Mouse (Mus musculus): ENCODE data around the gene Zfp654.
A peak's percentile ranks its signal among the peaks of the same experiment; 100 is the strongest.

Gene Zfp654

DNA sequence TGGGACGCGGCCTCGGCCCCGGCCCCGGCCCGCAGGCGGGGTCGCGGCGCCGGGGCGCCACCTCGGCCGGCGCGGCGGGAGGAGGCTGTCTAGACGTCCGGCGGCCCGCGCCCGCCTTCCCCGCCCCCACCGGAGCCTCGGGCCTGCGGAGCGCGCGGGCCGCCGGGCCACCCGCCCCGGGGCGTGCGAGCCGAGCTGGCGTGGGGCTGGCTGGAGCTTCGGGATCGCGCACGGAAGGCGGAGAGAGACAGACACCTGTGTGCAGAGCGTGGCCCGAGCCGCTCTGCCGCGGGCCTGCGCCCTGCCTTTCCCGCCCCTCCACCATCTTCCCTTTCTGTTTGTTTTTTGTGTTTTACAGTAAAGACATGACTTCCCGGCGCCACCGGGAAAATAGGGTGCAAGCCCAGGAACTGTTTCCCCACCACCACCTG, 1.0 kb upstream of the Zfp654 start:
- DNase-seq (ENCODE audit: low read depth) = peak; percentile 59

- DNase-seq (ENCODE audit: low read depth) = no peak
These were observed 328 bp downstream of the Zfp654 start for GRCm38 (mm10) chr16:64851085-64851562.

DNA sequence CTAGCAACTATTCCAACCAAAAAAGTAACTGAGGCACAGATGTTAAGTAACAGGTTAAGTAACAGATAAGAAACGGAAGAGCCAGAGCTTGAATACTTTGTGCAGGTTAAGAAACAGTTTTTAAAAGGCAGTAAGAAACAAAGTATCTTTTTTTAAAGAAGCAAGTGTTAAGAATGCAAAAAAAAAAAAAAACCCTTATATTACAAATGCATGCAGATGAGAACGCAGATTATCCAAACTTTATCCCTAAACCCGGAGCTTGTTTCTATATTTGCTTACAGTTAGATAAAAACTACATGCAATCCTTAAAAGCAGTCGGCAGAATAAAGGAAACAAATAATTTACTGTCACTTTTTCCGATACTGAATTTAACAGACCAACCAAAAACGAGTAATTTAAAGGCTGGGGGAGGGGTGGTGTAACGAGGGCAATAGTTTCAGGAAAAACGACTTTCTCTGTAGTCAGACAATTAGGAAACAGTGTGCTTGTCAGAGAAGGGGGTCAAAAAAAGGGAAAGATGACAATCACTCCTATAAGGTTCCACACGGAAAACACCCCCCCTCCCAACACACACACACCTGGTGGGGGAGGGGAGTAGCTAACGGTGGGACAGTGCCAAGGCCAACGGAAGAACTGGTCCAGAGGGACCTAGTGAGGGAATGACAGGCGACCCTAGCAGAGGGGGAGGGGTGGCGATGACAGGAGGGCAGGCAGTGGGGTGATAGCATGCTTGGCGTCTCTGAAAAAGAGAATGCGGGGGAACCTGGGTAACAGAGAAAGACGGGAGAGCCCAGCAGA, 966 bp downstream of the Zfp654 start:
- peak; percentile 53 for DNase-seq (ENCODE audit: low read depth)

DNA sequence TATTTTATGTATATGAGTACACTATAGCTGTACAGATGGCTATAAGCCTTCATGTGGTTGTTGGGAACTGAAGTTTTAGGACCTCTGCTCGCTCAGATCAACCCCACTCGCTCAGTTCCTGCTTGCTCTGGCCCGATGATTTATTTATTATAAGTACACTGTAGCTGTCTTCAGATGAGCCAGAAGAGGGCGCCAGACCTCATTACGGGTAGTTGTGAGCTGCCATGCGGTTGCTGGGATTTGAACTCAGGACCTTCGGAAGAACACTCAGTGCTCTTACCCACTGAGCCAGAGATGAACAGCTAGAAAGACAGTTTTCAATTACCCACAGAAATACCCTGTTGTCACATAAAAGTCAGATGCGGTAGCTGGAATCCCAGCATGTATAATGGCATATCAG, 5.5 kb downstream of the Zfp654 start:
- peak; percentile 67 for DNase-seq (ENCODE audit: low read depth)

GRCm38 (mm10) chr16:64842374-64842729, 9.1 kb downstream of the Zfp654 start:
- DNase-seq (ENCODE audit: low read depth) = no peak

DNA sequence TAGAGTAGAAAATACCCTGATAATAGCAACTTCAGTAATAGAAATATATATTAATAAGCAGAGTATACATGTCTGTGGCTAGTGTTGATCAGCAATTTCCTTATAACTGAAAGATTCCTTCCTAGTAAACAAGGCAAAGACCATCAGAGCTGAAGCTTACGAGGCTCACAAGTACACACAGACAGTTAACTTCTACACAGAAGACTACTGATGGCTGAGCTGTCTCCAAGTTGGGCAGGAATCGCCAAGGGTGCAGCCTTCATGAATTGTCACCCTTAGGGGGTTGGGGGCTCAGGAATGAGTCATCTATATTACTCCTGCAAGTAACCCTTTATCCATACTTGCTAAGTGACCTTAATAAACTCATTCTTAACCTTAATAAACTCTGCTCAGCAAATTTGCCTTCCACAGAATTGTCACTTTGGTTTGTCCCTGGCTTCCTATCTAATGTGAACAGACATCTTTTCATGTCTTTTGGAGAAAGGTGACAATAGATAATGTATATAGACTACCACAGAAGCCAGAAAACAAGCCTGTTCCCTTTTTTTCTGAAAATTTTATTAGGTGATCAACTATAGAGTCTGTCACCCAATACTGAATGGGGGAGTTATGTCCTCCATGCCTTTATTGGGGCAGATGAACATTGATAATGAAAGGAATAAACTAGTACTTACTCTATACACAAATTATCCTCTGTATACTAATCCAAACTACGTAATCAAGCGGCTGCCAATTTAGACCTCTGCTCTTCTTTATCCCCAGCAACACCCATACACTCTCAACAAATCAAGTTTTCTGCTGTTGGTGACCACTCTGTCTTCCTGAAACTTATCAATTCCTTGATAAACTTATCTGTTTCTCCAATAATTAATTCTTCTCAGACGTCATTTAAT, 9.7 kb downstream of the Zfp654 start:
- DNase-seq (ENCODE audit: low read depth) = no peak

DNA sequence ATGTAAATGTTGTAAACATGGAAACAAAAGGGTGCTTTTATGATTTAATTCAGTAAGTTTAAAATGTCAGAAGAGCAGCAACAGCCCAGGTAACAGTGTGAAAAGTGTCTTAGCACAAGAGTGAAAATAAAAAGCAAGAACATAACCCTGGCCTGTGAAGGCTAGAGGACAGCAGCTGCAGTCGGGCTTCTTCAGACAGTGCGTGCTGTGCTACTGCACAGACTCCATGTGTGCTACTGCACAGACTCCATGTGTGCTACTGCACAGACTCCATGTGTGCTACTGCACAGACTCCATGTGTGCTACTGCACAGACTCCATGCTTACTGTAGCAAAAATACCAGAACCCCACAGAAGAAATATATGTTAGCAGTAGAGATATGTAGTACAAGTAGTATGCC, 14.7 kb downstream of the Zfp654 start:
- no peak for DNase-seq (ENCODE audit: low read depth)

DNA sequence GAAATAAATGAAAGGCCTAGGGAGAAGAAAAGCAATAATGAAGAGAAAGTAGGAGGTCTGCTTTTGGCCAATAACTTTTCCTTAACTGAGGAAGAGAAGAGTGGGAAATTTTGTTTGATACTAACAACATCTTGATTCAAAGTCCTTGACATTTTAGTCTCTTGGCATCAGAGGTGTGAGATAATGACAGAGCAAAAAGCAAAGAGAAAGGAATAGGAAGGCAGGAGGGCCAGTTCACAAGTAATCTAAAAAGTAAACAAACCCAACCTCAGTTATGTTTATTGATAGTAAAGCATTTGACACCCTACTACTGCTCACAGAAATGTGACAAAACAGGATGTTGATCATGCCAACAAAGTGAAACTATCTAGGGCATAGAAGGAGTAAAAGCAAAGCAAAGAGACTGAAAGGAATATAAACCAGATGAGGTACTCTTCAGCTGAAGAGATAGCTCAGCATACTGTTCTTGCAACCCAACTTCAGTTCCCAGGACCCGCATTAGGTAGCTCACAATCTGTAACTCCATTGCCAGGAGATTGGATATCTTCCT, 15.4 kb downstream of the Zfp654 start:
- peak; percentile 70 for DNase-seq (ENCODE audit: low read depth)

- no peak for DNase-seq (ENCODE audit: low read depth)
These were observed 21.2 kb downstream of the Zfp654 start for GRCm38 (mm10) chr16:64830291-64830690.

DNA sequence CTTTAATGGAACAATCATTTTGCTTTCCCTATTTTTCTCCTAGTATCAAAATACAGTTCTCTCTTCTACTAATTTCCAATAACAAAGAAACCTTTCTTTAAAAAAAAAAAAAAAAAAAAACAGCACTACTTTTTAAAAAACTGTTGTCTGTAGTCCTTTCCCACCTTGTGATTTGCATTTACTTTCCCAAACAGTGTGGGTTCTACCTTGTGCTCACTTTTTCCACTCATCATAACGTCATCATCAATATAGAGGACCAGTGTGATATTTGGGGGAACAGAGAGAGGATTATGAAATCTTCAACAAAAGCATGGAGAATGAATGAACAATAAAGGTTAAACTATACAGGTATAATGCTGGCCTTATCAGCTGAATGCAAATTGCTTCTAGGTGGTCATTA, 27.0 kb downstream of the Zfp654 start:
- DNase-seq (ENCODE audit: low read depth) = peak; percentile 41

- peak; percentile 26 for DNase-seq (ENCODE audit: low read depth)
These were observed 27.6 kb downstream of the Zfp654 start for GRCm38 (mm10) chr16:64823890-64824289.

- DNase-seq (ENCODE audit: low read depth) = no peak
These were observed 34.2 kb downstream of the Zfp654 start for GRCm38 (mm10) chr16:64817094-64817765.

- no peak for DNase-seq (ENCODE audit: low read depth)
These were observed 48.4 kb downstream of the Zfp654 start for GRCm38 (mm10) chr16:64803041-64803440.

DNA sequence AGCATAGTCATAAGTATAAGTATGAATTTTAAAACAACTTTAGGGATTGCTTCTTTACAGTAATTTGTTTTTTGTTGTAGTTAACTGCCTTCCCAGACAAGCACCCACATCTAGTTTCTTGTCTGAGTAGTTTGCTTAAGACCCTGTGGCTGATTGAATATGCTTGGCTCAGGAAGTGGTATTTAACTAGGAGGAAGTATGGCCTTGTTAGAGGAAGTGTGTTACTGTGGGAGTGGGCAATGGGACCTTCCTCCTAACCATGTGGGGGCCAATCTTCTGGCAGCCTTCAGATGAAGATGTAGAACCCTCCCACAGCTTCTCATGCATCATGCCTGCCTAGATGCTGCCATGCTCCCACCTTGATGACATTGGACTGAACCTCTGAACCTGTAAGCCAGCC, 49.8 kb downstream of the Zfp654 start:
- peak; percentile 16 for DNase-seq (ENCODE audit: low read depth)

- DNase-seq (ENCODE audit: low read depth) = peak; percentile 59
These were observed 51.1 kb downstream of the Zfp654 start for GRCm38 (mm10) chr16:64800393-64800792.

DNA sequence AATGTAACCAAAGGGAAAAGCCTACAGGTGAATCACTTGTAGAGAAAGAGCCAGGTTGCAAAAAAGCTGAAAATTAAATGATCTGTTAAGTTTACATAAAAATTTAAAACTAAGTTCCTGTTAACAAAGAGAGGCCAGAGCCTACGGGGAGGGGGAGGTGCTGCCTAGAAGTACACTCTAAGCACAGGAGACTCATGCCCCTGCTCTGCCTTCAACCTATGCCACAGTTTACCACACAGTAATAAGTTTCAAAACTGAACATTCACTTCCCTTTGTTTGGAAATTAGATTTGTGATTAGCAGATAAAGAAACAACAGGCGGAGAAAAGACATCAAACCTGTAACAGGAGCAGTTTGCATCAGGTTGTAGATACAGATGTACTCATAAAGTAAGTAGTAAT, 56.6 kb downstream of the Zfp654 start:
- DNase-seq (ENCODE audit: low read depth) = no peak

DNA sequence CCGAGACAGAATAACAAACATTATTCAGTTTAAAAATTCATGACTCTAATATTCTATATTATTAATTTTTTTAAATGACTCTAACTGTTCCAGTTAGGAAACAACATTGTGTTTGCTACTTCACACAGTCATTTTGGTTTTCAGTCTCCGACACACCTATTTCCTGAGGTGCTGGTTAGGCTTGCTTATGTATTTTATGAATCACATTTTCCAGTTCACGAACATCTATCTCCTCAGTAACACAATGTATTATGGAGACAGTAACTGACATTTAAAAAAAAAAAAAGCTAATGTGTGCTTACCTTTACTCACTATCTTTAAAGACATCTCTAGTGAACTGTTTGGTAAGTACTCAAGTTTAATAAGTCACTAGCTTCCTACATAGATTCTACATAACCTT, 61.7 kb downstream of the Zfp654 start:
- peak; percentile 39 for DNase-seq (ENCODE audit: low read depth)

DNA sequence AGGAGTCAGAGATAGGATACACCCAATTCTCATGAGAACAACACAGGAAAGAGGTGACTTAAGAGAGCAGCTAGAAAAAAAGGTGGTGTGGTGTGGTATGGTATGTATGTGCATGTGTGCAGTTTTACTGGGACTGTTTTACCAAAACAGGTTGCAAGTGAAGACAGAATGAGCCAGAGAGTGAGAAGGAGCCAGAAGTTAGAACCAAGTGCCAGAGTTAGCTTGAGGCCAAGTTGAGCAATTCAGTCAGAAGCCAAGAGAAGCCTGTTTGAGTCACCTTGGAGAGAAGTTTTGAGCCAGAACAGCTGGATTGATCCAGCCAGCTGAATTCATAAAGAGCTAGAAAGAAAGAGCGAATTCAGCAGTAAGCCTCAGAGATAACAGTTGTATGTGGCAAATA, 75.9 kb downstream of the Zfp654 start:
- DNase-seq (ENCODE audit: low read depth) = no peak

DNA sequence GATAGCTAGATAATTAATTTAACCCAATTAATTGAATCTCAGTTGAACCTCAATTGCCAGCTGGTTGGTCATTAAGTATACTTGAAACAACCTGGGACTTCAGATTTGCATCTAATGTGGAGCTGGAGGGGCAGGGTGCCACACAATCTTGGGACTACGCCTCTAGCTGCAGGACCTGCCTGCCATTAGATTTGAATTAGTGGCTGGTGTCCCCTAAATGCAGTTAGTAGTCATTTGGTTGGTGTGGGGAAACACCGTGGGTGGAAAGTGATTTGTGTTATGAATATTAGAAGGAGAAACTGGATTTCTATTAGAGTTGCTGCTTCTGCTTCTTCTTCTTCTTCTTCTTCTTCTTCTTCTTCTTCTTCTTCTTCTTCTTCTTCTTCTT, 80.0 kb downstream of the Zfp654 start:
- DNase-seq (ENCODE audit: low read depth) = no peak

DNA sequence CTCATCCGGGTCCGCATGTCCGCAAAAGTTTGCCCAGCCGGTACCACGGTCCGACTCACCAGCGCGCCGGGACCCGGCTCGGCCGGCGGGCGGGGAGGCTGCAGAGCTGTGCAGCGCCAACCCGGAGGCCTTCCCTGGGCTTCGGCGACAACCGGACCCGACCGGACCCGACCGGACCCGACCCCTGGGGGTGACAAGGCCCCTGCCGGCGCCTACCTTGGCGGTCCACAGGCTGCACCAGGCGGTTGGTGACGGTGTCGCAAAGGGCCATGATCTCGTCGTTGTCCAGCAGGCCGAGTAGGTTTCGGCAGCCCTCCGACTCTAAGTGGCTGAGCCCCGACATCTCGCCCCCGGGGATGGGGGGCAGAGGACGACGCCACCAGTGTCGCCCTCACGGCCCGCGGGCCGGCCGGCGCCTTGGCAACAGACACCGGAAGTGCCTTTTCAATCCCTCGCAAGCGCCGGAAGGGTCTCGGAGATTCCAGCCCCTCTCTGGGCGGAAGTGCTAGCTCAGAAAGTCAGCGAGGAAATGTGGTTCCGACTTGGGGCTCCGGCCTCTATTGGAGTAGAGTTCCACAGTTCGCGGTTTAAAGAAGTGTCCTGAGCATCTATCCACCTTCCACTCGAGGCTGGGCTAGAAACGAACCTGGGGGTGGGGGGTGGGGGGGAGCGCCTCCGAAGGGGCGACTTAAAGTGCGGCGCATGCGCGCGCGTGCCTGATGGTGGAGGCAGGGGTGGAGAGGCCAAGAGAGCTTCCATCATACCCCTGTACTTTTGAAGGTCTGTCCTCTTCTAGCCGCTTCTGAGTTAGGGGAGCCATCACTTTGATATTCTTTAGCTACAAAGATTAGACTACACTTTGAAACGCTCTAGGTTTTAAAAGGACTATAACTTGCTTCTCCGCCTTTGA, 80.7 kb downstream of the Zfp654 start, which contains the start of gene 4930453N24Rik:
4930453N24Rik (minus strand) TSS at position 641 of the 910 bp plus-strand sequence.
- peak; percentile 89 for DNase-seq (ENCODE audit: low read depth)

DNA sequence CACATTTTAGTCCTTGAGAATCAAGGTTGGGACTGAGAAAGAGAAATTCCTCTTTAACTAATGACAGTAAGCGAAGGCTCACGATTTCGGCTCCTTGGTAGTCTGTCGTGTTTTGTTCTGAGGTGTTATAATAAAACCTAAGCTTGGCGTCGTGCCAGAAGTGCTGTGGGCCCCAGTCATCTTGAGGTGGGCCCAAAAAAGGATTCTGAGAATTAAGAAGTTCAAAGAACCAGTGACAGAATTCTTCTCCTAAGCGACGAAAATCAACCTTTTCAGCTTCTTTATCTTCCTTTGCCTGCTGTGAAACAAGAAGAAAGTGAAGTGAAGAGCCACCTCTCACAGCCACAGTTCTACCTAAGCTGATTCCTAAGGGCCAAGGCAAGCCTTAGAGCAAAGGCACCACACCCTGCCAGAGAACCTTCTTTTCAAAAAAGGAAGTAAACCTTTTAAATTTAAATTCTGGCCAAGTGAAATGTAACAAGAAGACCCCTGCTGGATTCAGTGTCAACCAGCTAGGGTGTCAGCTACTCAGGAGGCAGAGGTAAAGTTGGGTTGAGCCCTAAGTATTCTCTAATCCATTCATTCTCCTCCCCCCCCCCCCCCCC, 84.7 kb downstream of the Zfp654 start:
- peak; percentile 64 for DNase-seq (ENCODE audit: low read depth)

Measured in naive thymus-derived CD4-positive, alpha-beta T cell, adult 2 months (primary cell).